Mouse (Mus musculus): ENCODE data around the gene Nck1. TPM values are rescaled to one million over a fixed set of nuclear protein-coding genes. Genes with fewer than 3 reads are reported as not detected.

Nck1 gene
- total RNA-seq, 1 experiment, result 15.8 TPM

GRCm38 (mm10) chr9:100546594-100546910 is 618 bp upstream of the Nck1 start:
- H3K9me3 ChIP-seq (ENCODE audit: control insufficient read depth, insufficient read depth, low read depth, low read length), result no peaks in the 10 kb centered on the region; the same call in 1 of the 2 replicates
- H3K9ac ChIP-seq (ENCODE audit: insufficient read depth, low read depth, low read length, poor library complexity, severe bottlenecking), result peak overlapping the region; percentile 83
- H3K27ac ChIP-seq (ENCODE audit: insufficient read depth, low read depth, low read length, poor library complexity, severe bottlenecking), result no peak overlapping the region
- H3K4me3 ChIP-seq (ENCODE audit: insufficient read depth in 1 of 2, low read depth in 1 of 2, low read length in 2 of 2, poor library complexity in 1 of 2, severe bottlenecking in 1 of 2), result peak overlapping the region; percentile 69 to 100
- no peak for DNase-seq (ENCODE audit: low read depth, low spot score)
- in situ Hi-C loops (cut with MboI; ENCODE audit: low sequenced_read_pairs in 2 of 2, unreplicated experiment in 2 of 2), result no loop called here
- TF ChIP-seq HCFC1 (IDR thresholded peaks at IDR 0.05; ENCODE audit: borderline replicate concordance, insufficient read depth, low read length) (no peak), MAFK (IDR thresholded peaks at IDR 0.05; ENCODE audit: insufficient read depth, low read depth, low read length) (no peak), CHD2 (IDR thresholded peaks at IDR 0.05; ENCODE audit: low read depth, low read length) (no peak), ZNF384 (IDR thresholded peaks at IDR 0.05; ENCODE audit: low read depth, low read length) (no peak), ZC3H11A (IDR thresholded peaks at IDR 0.05; ENCODE audit: borderline replicate concordance, low read depth, low read length) (no peak)
- H3K36me3 ChIP-seq (ENCODE audit: control insufficient read depth, insufficient read depth, low read length, poor library complexity, severe bottlenecking), result no peaks in the 10 kb centered on the region
- peaks cover 0 to 2% of the 10 kb centered on the region in 2 experiments; a peak in 2 of 4 replicates for H3K4me1 ChIP-seq (ENCODE audit: control insufficient read depth in 2 of 2, insufficient read depth in 2 of 2, low read length in 2 of 2, poor library complexity in 1 of 2)

GRCm38 (mm10) chr9:100544948-100545714 is 803 bp downstream of the Nck1 start:
- no peak for DNase-seq (ENCODE audit: low read depth, low spot score)

GRCm38 (mm10) chr9:100535618-100536262 is 10.2 kb downstream of the Nck1 start:
- Histone ChIP-seq H3K36me3 (ENCODE audit: control insufficient read depth, insufficient read depth, low read length, poor library complexity, severe bottlenecking) (no peaks in the 10 kb centered on the region), H3K4me3 (ENCODE audit: insufficient read depth in 1 of 2, low read depth in 1 of 2, low read length in 2 of 2, poor library complexity in 1 of 2, severe bottlenecking in 1 of 2) (no peak overlapping the region), H3K9me3 (ENCODE audit: control insufficient read depth, insufficient read depth, low read depth, low read length) (no peaks in the 10 kb centered on the region), H3K9ac (ENCODE audit: insufficient read depth, low read depth, low read length, poor library complexity, severe bottlenecking) (no peak overlapping the region), H3K27ac (ENCODE audit: insufficient read depth, low read depth, low read length, poor library complexity, severe bottlenecking) (no peak overlapping the region), H3K4me1 (ENCODE audit: control insufficient read depth in 2 of 2, insufficient read depth in 2 of 2, low read length in 2 of 2, poor library complexity in 1 of 2) (no peaks in the 10 kb centered on the region)
- TF ChIP-seq MAFK (IDR thresholded peaks at IDR 0.05; ENCODE audit: insufficient read depth, low read depth, low read length) (no peak), HCFC1 (IDR thresholded peaks at IDR 0.05; ENCODE audit: borderline replicate concordance, insufficient read depth, low read length) (no peak), ZC3H11A (IDR thresholded peaks at IDR 0.05; ENCODE audit: borderline replicate concordance, low read depth, low read length) (no peak), ZNF384 (IDR thresholded peaks at IDR 0.05; ENCODE audit: low read depth, low read length) (no peak), CHD2 (IDR thresholded peaks at IDR 0.05; ENCODE audit: low read depth, low read length) (no peak)
- in situ Hi-C loops (cut with MboI; ENCODE audit: low sequenced_read_pairs in 2 of 2, unreplicated experiment in 2 of 2), result no loop called here
- no peak for DNase-seq (ENCODE audit: low read depth, low spot score)

More at GRCm38 (mm10) chr9:100544948-100545714, 803 bp downstream of the Nck1 start:
- Histone ChIP-seq H3K4me1 (ENCODE audit: control insufficient read depth in 2 of 2, insufficient read depth in 2 of 2, low read length in 2 of 2, poor library complexity in 1 of 2) (peaks cover 0 to 2% of the 10 kb centered on the region in 2 experiments; a peak in 2 of 4 replicates), H3K9me3 (ENCODE audit: control insufficient read depth, insufficient read depth, low read depth, low read length) (no peaks in the 10 kb centered on the region), H3K27ac (ENCODE audit: insufficient read depth, low read depth, low read length, poor library complexity, severe bottlenecking) (peak overlapping the region; percentile 55; the same call in 1 of the 2 replicates), H3K9ac (ENCODE audit: insufficient read depth, low read depth, low read length, poor library complexity, severe bottlenecking) (peak overlapping the region; percentile 96), H3K4me3 (ENCODE audit: insufficient read depth in 1 of 2, low read depth in 1 of 2, low read length in 2 of 2, poor library complexity in 1 of 2, severe bottlenecking in 1 of 2) (peak overlapping the region; percentile 95 to 100), H3K36me3 (ENCODE audit: control insufficient read depth, insufficient read depth, low read length, poor library complexity, severe bottlenecking) (no peaks in the 10 kb centered on the region)
- in situ Hi-C loops (cut with MboI; ENCODE audit: low sequenced_read_pairs in 2 of 2, unreplicated experiment in 2 of 2), result no loop called here
- TF ChIP-seq MAFK (IDR thresholded peaks at IDR 0.05; ENCODE audit: insufficient read depth, low read depth, low read length), result no peak
- no peak for TF ChIP-seq ZNF384 (IDR thresholded peaks at IDR 0.05; ENCODE audit: low read depth, low read length)
- no peak for TF ChIP-seq ZC3H11A (IDR thresholded peaks at IDR 0.05; ENCODE audit: borderline replicate concordance, low read depth, low read length)
- no peak for TF ChIP-seq HCFC1 (IDR thresholded peaks at IDR 0.05; ENCODE audit: borderline replicate concordance, insufficient read depth, low read length)
- no peak for TF ChIP-seq CHD2 (IDR thresholded peaks at IDR 0.05; ENCODE audit: low read depth, low read length)

GRCm38 (mm10) chr9:100534686-100535085 is 11.2 kb downstream of the Nck1 start:
- no peak overlapping the region for H3K27ac ChIP-seq (ENCODE audit: insufficient read depth, low read depth, low read length, poor library complexity, severe bottlenecking)
- in situ Hi-C loops (cut with MboI; ENCODE audit: low sequenced_read_pairs in 2 of 2, unreplicated experiment in 2 of 2), result no loop called here

More at GRCm38 (mm10) chr9:100534686-100535085, 11.2 kb downstream of the Nck1 start:
- DNase-seq (ENCODE audit: low read depth, low spot score), result no peak
- no peaks in the 10 kb centered on the region for H3K36me3 ChIP-seq (ENCODE audit: control insufficient read depth, insufficient read depth, low read length, poor library complexity, severe bottlenecking)
- H3K9me3 ChIP-seq (ENCODE audit: control insufficient read depth, insufficient read depth, low read depth, low read length), result no peaks in the 10 kb centered on the region
- TF ChIP-seq CHD2 (IDR thresholded peaks at IDR 0.05; ENCODE audit: low read depth, low read length) (no peak), HCFC1 (IDR thresholded peaks at IDR 0.05; ENCODE audit: borderline replicate concordance, insufficient read depth, low read length) (no peak), MAFK (IDR thresholded peaks at IDR 0.05; ENCODE audit: insufficient read depth, low read depth, low read length) (no peak), ZNF384 (IDR thresholded peaks at IDR 0.05; ENCODE audit: low read depth, low read length) (no peak), ZC3H11A (IDR thresholded peaks at IDR 0.05; ENCODE audit: borderline replicate concordance, low read depth, low read length) (no peak)
- H3K4me3 ChIP-seq (ENCODE audit: insufficient read depth in 1 of 2, low read depth in 1 of 2, low read length in 2 of 2, poor library complexity in 1 of 2, severe bottlenecking in 1 of 2), result no peak overlapping the region
- H3K9ac ChIP-seq (ENCODE audit: insufficient read depth, low read depth, low read length, poor library complexity, severe bottlenecking), result no peak overlapping the region
- H3K4me1 ChIP-seq (ENCODE audit: control insufficient read depth in 2 of 2, insufficient read depth in 2 of 2, low read length in 2 of 2, poor library complexity in 1 of 2), result no peaks in the 10 kb centered on the region

Data from ES-E14 (cell line).